Mouse (Mus musculus) cortical plate, adult 2 months (tissue): ENCODE results near the gene Zc3hav1l. TPM values are rescaled to one million over a fixed set of nuclear protein-coding genes. Genes with fewer than 3 reads are reported as not detected.

Source experiments
- H3K27ac ChIP-seq: fragments of 200-500 bp; 2 replicates; pipeline ENCODE4 v1.5.1; 2012; ENCODE audit warnings: low read length, control low read depth, inconsistent platforms; ENCODE audit not compliant: insufficient read depth
- H3K4me1 ChIP-seq: fragments of 200-500 bp; 2 replicates; pipeline ENCODE4 v1.6.1; 2011; ENCODE audit warnings: low read length; ENCODE audit not compliant: control insufficient read depth, insufficient read depth
- H3K4me3 ChIP-seq: fragments of 200-500 bp; 2 replicates; pipeline ENCODE4 v1.5.1; 2011; ENCODE audit warnings: mild to moderate bottlenecking, low read length, control low read depth; ENCODE audit not compliant: insufficient read depth
- CTCF ChIP-seq: fragments of 200-500 bp; IDR thresholded peaks from 2 replicates; pipeline ENCODE4 v1.5.1; 2011; ENCODE audit warnings: mild to moderate bottlenecking, control low read depth, low read length; ENCODE audit not compliant: insufficient read depth; ENCODE audit errors: extremely low read depth
- POLR2A ChIP-seq: fragments of 200-500 bp; IDR thresholded peaks from 2 replicates; pipeline ENCODE4 v1.6.1; 2011; ENCODE audit warnings: mild to moderate bottlenecking, low read length, control low read depth; ENCODE audit not compliant: insufficient read depth; ENCODE audit errors: extremely low read depth
- polyA plus RNA-seq: library from polyadenylated mRNA; depleted of rRNA; stranded (reverse); fragments of >200 nt; gene quantifications from 2 replicates; pipeline ENCODE4 v1.2.3, GENCODE M21; 2012

The Zc3hav1l gene
- polyA plus RNA-seq, 1 experiment: 3.4 TPM

DNA sequence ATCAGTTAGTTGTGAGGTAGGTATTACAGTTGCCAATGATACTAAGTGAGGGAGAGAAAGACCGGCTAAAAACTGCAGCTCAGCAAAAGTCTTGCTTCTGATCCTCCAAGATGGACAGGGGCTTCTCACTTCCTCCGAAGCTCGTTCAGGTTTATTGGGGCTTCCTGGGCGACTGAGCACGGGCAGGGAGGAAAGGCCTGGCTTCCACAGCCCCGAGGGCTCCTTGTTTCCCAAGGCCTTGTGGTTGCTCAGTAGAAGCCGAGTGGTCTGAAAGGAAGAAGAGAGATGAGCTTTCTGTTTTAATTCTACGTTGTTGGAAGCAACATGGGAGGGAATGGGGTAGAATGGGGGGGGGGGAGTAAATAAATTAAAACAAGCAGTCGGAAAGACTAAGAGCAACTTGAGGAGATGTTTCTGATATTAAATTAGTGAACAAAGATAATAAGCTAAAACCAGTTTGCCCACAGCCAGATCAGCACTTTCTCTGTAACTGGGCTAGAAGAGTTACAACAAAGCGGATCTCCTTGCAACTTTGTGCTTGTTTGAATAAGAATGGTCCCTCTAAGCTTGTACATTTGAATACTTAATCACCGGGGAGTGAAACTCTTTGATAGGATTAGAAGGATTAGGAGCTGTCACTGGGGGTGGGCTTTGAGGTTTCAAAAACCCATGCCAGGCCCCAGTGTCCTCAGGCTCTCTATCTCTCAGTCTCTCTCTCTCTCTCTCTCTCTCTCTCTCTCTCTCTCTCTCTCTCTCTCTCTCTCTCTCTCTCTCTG lies 6.0 kb downstream of the Zc3hav1l start:
- TF ChIP-seq CTCF (no peak), POLR2A (no peak)
- H3K4me3 ChIP-seq: no peak overlapping the region
- H3K27ac ChIP-seq: no peak overlapping the region
- H3K4me1 ChIP-seq: peaks cover 2% of the 10 kb centered on the region; the same call in 1 of the 2 replicates

DNA sequence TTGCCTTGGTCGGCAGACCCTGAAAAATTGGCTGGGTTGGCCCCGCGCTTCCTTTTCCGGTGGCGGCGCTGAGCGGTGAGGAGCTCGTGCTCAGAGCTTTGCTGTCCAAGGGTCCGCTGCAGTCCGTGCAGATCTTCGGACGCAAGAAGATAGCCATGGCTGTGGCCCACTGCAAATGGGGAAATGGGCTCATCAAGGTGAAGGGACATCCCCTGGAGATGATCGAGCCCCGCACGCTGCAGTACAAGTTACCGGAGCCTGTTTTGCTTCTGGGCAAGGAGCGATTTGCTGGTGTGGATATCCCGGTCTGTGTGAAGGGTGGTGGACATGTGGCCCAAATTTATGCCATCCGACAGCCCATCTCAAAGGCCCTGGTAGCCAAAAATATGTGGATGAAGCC lies 14.6 kb downstream of the Zc3hav1l start:
- Histone ChIP-seq H3K4me3 (no peak overlapping the region), H3K4me1 (no peaks in the 10 kb centered on the region), H3K27ac (no peak overlapping the region)
- no peak for TF ChIP-seq POLR2A
- no peak for TF ChIP-seq CTCF

DNA sequence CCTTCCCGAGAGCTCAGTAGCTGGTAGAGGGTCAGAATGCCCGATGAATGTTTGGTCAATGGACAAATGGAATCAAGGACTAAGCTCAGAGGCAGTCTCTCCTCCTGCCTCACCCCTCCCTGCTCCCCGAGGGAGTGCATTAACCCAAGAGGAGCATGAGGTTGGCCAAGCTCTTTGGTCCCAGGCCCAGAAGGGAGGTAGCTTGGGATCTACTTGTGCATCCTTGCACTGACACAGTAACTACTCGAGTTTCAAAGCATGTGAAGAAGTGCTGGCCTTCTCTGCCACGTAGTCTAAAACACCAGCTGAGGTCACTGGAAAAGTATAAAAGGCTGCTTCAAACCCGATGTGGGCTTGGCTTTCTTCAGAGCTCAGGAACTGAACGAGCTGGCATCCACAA lies 34.6 kb downstream of the Zc3hav1l start:
- no peak overlapping the region for H3K4me3 ChIP-seq
- no peak overlapping the region for H3K27ac ChIP-seq
- no peaks in the 10 kb centered on the region for H3K4me1 ChIP-seq
- TF ChIP-seq POLR2A: no peak
- no peak for TF ChIP-seq CTCF

DNA sequence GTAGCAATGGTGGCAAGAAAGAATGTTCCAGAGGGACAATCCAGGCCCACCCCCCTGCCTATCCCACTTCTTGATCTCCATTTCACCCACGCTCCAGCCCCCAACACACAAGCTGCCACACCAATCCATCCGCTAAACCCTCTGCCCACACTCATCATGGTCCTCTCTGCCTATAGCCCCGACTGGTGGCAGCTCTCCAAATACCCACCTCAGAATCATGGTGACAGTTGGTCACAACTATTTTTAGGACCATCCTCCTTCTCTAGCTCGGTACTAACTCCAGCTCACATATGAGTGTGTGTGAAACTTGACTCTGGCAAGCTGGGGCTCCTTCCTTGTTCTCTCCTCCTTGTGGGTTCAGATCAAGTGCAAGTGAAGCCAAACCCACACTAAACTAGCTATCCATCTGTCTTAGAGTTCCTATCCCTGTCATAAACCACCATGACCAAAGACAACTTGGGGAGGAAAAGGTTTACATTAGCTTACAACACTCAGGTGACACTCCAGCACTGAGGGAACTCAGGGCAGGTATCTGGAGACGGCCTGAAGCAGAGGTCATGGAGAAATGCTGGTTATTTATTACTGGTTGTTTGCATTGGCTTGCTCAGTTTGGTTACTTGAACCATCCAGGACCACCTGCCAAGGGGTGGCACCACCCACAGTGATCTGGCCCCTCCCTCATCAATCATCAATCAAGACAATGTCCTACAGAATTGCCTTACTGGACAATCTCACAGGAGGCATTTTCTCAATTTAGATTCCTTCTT lies 35.5 kb downstream of the Zc3hav1l start:
- Histone ChIP-seq H3K27ac (no peak overlapping the region), H3K4me1 (no peaks in the 10 kb centered on the region), H3K4me3 (no peak overlapping the region)
- TF ChIP-seq CTCF (no peak), POLR2A (no peak)

DNA sequence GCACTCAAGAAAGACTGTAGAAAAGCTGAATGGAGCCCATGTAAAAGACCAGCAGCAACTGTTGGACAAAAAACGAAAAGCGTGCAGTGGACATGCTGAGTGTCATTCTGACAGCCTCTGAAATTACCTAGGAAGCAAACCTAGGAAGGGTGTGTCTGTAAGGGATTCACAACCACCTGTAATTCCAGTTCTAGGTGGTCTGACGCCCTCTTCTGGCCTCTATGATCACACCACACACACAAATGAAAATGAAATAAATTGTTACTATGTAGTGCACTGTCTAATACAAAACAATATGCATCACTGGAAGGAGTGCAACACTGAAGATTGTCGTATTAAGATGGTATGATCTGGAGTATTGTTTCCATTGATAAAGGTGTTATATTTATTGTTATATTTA lies 37.2 kb downstream of the Zc3hav1l start:
- H3K4me1 ChIP-seq: no peaks in the 10 kb centered on the region

DNA sequence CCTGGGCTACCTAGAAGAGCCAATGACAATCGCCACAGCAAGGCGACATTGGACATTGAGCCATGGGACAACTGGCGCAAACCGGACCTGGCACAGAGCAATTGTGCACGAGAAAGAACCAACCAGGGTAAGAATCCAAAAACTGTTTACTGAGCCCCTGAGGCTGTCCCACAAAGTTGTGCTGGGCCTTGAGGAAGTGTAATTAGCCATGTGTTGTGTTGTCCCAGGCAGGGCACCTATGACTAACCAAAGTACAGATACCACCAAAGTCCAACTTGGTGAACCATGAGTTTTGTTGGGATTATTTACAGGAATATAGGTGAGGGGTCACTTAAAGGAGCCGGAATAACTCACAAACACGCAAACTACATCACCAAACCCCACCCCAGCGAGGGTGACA lies 41.6 kb downstream of the Zc3hav1l start:
- Histone ChIP-seq H3K27ac (no peak overlapping the region), H3K4me3 (no peak overlapping the region), H3K4me1 (peaks cover 3% of the 10 kb centered on the region)
- TF ChIP-seq CTCF (no peak), POLR2A (no peak)

More for the DNA sequence above, 37.2 kb downstream of the Zc3hav1l start:
- TF ChIP-seq CTCF (no peak), POLR2A (no peak)
- no peak overlapping the region for H3K4me3 ChIP-seq
- H3K27ac ChIP-seq: no peak overlapping the region

DNA sequence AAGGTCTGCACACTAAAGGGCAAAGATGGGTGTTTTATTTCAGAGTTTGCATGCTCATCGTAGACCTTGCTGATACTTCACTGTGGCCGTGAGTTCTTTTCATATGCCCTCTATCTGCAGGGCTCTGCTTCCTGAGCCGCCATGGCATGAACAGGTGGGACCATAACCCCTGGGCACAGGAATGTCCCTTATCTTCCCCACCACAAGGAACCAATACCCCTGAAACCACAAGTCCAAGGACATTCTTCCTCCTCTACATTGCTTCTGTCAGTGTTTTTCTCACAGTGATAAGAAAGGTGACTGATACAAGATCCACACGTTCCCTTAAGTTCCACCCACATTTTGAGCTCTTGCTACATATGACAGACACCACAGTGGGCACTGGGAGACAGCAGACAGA lies 42.3 kb downstream of the Zc3hav1l start:
- Histone ChIP-seq H3K4me3 (no peak overlapping the region), H3K27ac (no peak overlapping the region), H3K4me1 (peaks cover 3% of the 10 kb centered on the region)
- TF ChIP-seq POLR2A (no peak), CTCF (no peak)

DNA sequence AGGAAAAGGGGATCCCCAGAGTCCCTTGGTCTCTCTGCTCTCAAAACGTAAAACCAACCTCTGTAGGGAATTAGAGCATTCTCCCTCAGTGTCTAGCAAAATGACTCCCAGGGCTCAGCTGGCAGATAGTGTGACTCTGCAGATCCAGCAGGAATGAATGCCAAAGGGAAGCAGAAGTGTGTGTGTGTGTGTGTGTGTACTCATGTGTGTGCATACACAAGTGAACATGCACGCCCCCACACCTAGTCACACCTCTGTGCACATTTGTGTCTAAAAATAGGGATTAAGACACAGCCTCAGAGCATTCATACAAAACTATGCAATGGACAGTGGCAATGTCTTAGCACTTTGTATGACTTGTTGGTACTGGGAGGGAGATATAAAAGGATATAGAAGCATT lies 43.3 kb downstream of the Zc3hav1l start:
- Histone ChIP-seq H3K4me1 (peaks cover 3% of the 10 kb centered on the region), H3K4me3 (no peak overlapping the region), H3K27ac (no peak overlapping the region)
- no peak for TF ChIP-seq POLR2A
- no peak for TF ChIP-seq CTCF

DNA sequence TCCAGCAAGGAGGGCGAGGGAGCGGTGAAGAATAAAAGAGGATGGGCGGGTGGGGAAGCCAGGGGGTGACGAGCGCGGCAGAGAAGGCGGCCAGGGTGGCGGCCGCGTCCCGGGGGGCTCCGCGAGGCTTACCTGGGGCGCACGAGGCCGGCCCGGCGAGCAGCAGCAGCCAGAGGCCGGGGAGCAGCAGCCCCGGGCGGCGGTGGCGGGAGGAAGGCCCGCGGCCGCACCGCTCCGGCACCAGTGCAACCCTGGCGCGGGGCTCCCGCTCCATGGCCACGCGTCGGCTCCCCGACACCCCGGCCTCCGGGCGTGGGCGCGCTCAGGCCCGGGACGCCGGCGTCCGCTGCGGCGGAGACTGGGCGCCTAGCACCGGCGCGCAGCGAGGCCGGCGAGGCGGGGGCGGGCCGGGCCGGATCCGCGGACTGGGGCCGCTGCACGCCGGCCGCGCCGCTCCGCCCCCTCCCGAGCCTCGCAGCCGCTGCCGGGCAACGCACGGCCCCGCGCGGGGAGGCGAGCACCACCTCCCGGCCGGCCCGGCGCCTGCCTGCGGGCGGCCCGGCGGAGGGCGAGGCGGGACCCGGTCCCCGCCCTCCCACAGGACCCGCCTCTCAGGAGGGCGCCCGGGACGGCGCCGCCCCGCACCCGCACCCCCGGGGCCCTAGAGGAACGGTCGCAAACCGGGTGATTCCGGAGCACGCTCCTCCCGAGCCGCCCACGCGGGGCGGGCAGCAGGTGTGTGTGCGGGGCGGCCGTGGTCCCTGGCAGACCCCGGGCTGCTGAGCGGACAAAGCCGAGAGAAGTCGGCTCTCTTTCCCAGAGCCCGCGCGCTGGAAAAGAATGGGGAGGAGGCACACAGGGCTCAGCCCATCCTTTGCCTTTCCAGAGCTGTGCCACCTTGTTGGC lies 45.1 kb downstream of the Zc3hav1l start, which contains the start of gene D630045J12Rik:
D630045J12Rik (minus strand) TSS at position 274 of the 906 bp plus-strand sequence.
- TF ChIP-seq CTCF: no peak
- peak within 1 kb of the TSS; percentile 54 for H3K27ac ChIP-seq
- H3K4me3 ChIP-seq: peak within 1 kb of the TSS; percentile 91
- peaks cover 5% of the 10 kb centered on the region for H3K4me1 ChIP-seq
